Mouse (Mus musculus): ENCODE results near the gene Fam83e.
A peak's percentile ranks its signal among the peaks of the same experiment; 100 is the strongest.

Gene Fam83e

DNA sequence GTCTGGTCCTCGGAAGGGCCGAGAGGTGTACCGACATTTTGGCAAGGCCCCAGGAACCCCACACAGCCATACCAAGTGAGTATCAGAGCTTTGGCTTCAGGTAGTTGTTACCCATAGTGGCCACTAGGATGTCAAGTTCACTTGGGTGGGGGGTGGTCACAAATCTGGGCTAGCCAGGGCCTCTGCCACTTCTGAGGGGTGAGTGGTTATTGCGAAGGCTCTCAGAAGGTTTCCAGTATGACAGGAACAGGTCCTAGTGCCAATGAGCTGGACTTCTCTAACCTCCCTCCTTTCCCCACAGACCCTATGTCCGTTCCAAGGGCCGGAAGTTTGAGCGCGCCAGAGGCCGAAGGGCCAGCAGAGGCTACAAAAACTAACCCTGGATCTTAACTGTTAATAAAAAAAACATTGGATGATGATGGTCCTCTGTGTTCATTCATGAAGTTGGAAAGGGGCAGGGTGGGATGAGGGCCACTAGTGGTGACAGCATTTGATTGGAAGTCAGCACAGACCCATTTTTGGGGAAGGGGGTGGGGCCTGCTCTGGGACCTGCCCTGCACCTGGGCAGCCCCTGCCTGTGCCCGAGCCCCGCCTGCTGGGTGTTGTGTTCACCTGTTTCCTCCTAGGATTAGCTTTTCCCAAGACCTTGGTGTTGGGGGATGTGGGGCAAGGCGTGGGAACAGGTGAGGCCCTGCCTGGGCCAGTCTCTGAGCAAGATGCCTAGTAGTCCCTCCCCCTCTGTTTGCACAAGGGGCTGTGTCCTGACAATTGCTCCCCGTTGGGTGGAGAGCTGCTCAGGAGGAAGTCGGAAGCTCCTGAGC, at the start of gene Fam83e:
TSS of gene Fam83e (plus strand) at position 800 of the 821 bp plus-strand sequence.
- DNase-seq (ENCODE audit: low spot score), result peak; percentile 22

DNA sequence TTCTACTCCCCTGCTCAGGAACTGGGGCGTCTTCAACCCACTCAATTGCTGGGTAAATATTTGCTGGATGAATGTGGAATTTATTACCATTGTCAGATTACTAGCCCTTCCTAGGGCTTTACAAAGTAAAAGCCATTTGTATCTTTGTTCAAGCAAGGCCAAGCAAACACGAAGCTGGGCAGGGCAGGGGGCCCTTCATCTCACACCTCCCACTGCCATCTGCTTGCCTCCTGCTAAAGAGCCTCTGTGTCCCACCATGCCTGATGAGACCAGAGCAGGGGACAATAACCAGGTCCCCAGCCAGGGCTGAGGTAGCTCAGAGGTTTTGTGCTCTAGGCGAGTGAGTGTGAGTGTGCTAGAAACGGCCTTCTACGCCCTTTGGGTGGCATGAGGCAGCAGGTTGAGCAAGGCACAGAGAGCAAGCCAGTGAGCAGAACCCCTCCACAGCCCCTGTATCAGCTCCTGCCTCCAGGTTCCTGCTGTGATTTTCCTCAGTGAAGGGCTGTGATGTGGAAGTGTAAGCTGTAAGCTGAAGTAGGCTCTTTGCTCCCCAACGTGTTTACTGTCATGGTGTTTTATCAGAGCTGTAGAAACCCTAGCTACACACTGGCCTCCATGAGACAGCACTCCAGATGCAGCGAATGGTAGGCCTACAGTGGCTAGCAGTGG, 43.3 kb upstream of the Fam83e start:
- no peak for DNase-seq (ENCODE audit: low spot score)

DNA sequence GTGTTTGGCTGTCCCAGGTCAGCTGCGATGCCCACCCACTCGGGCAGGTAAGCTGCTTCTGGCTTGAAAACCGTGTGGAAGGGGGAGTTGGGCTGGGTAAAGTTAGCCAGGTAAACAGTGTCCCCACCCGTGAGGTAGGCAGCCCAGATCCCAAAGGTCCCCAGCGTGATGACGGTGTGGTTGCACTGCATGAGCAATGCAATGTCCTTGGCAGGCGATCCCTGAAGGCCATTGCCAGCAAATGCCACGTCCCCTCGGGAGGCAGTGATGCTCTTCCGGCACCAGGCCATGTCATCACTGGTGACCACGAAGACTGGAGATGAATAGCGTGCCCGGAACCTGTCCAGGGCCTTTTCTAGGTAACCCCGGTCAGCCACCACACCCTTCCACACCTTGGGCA, 42.5 kb upstream of the Fam83e start:
- no peak for DNase-seq (ENCODE audit: low spot score)

DNA sequence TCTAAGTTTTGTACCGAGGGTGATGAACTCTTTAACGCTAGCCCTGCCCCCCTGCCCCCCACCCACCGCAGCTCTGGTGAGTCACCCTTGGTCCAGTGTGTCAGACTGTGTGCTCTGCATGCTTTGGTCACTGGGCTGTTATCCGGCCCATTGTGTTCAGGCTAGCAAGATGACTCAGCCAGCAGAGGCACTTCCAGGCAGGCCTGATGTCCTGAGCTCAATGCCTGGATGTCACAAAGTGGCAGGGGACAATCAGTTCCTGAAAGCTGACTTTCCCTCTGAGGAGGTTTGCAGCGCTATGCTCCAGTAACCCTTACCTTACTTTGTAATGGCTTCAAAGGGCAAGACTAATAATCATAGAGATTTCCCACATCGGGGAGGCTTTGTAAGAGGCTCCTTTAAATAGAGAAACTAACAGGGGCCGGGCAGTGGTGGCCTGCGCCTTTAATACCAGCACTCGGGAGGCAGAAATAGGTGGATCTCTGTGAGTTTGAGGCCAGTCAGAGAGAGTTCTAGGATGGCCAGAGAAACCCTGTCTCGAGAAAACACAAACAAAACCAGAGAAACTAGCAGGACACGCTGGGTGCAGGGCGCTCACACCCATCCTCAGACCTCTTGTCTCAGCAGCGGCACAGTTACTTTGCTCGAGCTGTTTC, 40.9 kb upstream of the Fam83e start:
- no peak for DNase-seq (ENCODE audit: low spot score)

DNA sequence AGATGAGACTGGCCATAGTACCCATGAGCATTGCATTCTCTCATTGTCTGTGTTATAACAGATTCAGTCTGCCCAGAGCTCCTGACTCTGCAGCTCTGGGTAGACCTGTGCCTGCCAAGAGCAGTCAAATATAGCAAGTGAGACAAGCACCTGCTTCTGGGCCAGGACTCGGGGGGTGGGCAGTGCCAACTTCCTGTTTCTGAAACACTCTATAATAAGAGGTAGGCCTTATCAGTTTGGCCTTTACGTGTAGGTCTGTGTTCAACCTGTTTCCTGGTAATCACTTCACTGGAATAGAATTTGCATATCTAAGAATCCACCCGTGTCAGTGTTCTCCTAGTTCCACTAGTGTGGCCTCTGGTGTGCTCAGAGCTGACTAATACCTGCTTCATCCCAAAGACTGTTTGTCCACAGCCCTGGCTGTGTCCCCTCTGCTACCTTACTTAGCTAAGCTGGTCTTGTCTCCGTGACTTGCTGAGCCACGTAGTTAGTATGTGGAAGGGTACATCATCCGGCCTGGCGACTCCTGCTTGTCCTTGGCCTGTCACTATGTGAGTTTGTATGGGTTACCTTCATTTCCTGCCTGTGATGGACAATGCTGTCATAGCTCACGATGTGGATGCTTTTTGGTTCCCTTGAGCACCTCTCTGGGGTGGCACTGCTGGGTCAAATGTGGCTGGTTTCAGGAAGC, 39.8 kb upstream of the Fam83e start:
- DNase-seq (ENCODE audit: low spot score), result no peak

DNA sequence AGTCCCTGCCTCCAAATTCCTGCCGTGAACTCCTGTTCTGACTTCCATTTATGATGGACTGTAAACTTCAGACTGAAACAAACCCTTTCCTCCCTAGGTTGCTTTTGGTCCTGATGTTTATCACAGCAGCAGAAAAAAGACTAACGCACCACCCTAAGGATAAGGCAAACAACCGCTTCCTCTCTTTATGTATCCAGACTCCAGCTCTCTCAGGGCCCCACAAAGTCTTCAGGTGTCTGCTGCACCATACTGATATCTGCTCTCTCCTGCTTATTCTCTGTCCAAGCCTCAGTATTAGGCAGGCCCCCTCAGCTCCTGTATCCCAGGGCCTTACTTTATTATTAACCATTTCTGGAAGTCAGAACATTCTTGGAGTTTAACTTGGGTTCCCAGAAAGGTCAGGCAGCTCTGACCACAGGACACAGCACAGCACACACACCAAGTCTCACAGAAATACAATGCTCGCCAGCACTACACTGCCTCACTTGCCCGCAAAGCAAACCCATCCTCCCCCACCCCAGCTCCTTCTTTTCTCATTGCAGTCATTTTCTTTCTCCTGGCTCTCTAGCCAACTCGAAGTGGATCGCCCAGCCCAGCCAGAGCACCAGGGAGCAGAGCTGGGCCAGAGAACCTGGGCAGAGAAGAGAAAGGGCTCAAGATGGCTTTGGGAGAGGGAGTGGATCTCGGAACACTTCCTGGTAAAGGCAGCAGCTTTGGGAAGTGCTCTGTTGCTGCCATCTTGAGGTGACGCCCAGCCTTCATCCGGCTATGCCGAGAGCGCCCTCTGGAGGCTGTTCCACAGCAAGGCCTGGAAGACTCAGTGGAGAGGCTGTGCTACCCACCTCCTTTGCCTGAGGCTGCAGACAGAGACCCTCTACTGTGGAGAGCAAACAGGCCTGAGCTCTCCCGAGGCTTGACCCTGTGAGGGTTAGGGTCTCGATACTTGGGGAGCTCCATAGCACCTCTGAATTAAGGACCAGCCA, 38.6 kb upstream of the Fam83e start:
- peak; percentile 75 for DNase-seq (ENCODE audit: low spot score)

DNA sequence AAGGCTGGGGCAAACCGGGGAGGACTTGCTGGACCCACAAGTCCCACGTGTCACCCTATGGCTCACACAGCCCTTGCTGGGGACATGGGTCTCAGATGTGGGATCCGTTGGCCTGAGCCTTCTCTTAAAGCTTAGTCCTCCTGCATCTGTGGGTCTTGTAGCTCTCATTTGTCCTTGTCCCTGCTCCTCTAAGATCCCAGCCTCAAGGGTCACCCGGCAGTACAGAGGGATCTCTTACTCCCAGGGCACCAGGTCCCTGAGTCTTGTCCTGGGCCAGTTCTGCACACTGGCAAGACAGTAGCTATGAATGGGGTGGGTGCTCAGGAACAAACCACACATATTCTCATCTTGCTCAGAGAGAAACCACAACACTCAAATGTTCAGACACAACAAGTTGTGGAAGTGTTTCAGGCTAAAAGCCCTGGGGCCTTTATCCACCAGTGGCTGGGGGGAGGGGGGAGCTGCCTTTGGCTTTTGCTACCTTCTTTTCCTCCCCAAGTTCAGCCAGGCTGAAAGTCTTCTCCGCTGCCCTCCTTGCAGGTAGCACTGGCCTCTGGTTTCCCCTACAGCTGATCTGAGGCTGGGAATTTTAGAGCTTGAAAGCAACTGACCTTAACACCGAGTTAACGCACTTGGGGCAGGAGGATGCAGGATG, 37.5 kb upstream of the Fam83e start, which contains the start of gene Ntn5:
TSS of gene Ntn5 (plus strand) at position 627 of the 655 bp plus-strand sequence.
- DNase-seq (ENCODE audit: low spot score), result no peak

DNA sequence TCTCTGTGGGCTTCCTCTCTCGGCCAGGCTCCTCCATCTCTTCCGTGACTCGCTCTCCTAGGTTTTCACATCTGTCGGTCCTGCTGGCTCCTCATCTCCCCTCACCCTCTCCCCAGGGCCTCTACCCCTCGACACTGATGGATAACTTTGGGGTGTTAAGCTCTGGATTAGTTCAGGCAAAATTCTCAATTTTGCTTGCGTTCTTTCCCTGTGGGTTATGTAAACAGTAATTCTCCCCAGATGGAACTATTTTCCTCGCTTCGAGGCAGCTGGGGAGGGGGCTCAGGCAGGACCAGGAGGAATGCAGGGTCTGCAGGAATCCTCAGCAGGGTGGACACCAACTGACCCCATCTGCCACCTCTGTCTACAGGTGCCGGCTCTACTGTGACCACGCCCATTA, 35.2 kb upstream of the Fam83e start:
- DNase-seq (ENCODE audit: low spot score), result no peak

DNA sequence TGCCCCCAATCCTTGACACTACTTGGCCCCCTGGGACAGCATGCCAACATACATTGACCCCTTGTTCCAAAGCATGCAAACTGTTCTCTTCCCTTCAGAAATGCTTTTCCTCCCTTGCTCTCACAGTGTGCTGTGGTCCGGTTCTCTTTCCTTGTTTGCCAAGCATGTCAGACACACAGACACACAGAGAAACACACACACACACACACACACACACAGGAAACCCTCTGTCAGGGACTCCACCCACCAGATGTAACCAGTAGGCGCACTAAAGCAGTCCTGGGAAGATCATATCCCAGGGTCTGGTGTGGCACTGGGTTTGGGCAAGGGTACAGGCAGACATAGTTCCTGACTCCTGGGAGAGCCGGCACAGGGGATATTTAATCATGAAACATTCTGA, 34.2 kb upstream of the Fam83e start:
- DNase-seq (ENCODE audit: low spot score), result no peak

DNA sequence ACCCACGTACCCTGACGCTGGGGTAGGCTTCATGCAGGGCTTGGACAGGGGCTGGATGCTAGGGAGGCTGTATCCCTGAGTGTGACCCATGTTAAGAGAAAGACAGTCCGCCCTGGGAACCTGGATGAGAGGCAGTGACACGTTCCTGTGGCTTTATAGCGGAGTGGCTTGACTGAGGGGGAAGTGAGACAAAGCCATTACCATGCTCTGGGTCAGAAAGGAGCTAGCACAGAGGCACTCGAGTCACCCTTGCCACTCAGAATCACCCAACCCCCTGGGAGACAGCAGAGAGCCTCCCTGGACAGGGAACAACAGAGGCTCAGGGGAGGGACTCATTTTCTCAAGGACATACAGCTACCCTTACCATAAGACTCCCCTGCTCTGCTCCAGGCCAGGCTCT, 31.9 kb upstream of the Fam83e start:
- no peak for DNase-seq (ENCODE audit: low spot score)

DNA sequence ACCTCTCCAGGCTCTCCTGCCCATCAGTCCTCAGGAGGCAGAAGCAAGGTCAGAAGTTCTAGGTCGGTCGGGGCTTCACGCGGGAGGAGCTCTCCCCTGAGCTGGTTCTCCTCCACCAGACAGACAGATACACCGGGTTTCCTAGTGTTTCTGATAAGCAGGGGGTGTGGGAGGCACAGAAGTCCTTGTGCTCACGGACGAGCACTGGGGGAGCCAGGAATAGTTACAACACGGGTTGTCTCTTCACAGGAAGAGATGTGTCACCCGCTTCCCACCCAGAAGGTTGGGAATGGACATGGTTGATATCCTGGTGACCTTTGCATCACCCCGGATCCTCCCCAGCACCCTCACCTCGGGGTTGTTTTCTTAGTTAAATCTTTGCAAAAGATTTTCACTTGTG, 31.2 kb upstream of the Fam83e start:
- peak; percentile 76 for DNase-seq (ENCODE audit: low spot score)

DNA sequence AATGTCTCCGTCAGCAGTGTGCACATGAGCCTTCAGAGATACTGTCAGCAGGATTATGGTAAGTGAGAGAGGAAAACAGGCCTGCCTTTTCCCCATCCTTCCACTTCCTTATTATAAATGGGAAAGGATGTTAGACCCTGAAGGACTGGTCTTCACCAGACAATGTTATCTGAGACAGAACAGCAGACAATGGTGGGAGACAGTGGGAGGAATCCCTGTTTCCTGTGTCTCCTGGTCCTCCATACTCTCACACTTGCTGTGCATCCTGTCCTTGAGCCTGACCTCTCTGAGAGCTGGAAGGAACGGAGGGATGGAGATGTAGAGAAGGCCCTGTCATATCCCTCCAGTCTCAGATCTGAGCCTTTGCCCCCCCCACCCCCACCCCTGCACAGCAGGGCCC, 28.6 kb upstream of the Fam83e start:
- DNase-seq (ENCODE audit: low spot score), result no peak

DNA sequence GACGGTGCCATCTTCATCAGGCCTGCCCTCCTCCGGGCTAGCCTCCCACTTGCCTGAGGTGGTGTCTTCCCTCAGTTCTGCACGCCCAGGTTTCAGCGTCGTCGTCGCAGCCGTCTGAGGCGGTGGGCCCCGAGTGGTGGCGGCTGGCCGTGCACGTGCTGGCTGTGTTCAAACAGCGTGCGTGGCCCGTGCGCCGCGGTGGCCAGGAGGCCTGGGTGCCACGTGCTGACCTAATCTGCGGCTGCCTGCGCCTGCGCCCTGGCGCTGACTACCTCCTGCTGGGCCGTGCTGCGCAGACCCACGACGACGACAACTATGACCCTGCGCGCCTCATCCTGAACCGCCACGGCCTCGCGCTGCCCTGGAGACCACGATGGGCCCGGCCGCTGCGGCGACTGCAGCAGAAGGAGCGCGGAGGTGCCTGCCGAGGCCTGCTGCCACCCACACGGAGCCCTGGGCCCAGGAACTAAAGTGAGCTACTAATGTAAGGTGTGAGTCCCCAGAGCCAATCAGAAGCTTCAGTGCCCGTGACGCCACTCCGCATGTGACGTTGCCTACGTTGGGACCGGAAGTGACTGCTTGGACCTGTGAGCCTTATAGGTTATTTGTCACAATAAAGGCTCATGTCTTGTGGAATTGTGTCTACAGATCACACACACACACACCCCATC, 27.0 kb upstream of the Fam83e start, which contains the start of gene Sec1:
TSS of gene Sec1 (minus strand) at position 482 of the 671 bp plus-strand sequence.
- DNase-seq (ENCODE audit: low spot score), result peak; percentile 86

DNA sequence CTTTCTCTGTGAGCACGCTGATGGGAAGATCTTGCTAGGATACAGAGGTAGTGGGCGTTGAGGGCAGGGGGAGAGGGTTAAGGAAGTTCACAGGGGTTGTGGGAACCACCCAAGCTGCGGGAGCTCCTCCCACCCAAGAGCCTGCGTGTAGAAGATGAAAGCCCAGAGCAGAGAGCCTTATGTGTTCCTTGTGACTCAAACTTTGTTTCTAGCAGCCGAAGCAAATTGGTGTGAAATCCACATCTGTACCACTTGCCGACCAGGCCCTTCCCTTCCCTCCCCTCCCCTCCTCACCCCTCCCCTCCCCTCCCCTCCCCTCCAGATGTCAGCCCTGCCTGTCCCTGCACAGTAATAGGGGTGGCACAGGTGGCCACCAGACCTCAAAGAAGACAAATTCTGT, 25.9 kb upstream of the Fam83e start:
- DNase-seq (ENCODE audit: low spot score), result no peak

DNA sequence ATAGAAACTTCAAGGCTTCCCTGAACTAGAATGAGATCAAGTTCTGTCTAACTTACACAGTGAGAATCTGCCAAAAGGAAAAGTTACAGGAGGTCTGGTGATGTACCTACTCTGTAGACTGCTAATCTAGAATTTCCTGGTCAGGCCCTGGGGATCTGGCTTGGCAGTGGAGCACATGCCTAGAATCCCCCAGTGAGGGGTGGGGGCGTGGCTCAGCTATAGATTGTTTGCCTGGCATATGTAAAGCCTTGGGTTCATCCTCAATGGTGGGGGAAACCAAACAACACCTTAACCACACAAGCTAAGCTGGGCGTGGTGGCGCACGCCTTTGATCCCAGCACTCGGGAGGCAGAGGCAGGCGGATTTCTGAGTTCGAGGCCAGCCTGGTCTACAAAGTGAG, 23.1 kb upstream of the Fam83e start:
- DNase-seq (ENCODE audit: low spot score), result no peak

DNA sequence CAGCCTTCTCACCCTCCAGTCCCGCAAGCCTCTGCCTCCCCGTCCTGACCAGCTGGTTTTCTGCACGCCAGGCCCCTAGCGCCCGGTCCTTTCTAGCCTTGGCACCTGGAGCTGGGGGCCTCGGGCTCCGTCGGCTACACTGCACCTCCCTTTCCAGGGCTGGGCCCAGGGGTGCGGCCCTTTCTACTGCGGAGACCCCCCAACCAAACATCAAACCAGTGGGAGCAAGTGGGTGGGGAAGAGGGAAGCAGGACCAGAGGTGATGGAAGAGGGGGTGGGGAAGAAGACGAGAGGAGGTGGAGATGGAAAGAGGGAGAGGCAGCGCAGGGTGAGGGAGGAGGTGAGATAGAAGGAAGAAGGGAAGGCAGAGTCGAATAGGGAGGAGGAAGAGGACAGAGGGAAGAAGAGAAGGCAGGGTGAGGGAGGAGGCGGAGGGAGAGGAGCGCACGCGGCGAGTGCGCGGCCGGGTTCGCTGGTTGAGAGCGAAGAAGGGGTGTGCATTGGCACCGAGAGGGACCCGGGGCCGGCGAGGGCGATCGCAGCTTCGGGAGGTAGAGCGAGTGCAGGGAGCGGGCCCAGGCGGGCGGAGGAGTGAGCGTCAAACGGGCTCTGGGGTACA, 21.4 kb upstream of the Fam83e start, which contains the start of gene Car11:
TSS of gene Car11 (plus strand) at position 321 of the 619 bp plus-strand sequence.
- peak; percentile 26 for DNase-seq (ENCODE audit: low spot score)

DNA sequence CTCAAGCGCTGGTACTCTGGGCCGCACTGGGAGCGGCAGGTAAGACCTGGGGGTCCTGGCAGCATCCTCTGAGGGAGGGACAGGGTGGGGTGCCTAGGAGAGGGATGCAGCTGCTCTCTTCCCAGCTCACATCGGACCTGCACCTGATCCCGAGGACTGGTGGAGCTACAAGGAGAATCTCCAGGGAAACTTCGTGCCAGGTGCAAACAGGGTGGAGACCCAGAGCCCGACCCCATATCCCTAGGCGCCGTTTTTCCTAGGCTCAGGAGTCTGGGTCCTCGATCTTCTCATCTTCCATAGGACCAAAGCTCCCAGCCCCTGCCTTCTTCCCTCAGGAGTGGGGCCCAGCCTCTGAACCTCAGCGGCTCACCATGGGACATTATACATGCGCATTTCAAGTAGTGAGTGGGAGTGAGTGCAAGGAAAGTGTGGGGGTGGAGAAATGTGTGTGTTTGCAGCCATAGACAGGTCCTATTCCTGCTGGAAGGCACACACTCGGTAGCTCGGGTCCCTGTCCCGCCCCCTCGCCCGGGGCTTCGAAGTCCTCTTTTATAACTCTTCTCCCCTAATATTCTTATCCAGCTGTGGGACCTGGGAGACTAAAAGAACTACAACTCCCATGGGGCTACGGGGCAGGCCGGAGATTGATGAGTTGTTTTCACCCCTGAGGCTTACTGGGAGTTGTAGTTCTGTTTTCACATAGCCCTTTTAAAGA, 20.6 kb upstream of the Fam83e start:
- DNase-seq (ENCODE audit: low spot score), result peak; percentile 82

DNA sequence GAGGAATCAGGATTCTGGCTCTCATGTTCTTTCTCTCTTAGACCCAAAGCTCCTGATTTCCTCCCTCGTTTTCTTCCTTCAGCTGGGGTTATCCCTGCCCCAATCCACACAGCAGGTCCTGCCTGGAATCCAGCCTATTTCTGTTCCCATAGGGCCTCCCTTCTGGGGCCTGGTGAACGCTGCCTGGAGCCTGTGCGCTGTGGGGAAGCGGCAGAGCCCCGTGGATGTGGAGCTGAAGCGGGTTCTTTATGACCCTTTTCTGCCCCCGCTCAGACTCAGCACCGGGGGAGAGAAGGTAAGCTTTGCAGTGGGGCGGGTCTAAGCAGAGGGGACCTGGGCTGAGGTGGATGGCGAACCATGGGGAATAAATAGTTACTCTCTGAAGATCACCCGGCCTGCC, 19.9 kb upstream of the Fam83e start:
- peak; percentile 41 for DNase-seq (ENCODE audit: low spot score)

DNA sequence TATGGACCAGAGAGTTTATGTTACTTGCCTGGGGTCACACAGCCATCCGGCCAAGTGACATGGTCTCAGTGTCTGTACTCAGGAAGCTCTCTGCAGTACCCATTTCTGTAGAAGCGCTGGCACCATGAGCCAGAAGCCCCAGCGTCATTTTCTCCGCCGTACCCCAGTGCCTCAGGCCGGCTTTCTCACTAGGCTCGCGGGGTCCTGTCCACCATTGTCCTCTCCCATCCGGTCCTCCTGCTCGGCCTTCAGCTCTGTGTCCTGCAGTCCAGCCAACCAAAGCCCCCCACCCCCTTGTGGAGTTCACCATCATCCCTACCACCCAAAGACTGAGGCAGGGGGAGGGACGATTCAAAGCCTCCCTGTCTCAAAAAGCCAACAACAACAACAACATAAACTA, 19.4 kb upstream of the Fam83e start:
- peak; percentile 23 for DNase-seq (ENCODE audit: low spot score)

All from testis, postnatal 14 days (tissue).